Mouse (Mus musculus): Measurements from ENCODE around the gene Mier2.

- TF ChIP-seq CTCF (conservative IDR thresholded peaks at IDR 0.05; ENCODE audit: low read length) = no peak
- TF ChIP-seq POU5F1 (IDR thresholded peaks at IDR 0.05; ENCODE audit: borderline replicate concordance, low read length) = no peak
These were observed 22.4 kb upstream of the Mier2 start for GRCm38 (mm10) chr10:79577376-79577775.
